Mouse (Mus musculus) MEL (cell line): Measurements from ENCODE around the gene Kif23. TPM values are rescaled to one million over a fixed set of nuclear protein-coding genes. Genes with fewer than 3 reads are reported as not detected.

Experiments
- DNase-seq: peaks from one replicate; pipeline ENCODE4 v3.0.0; 2011; ENCODE audit warnings: low read depth, low spot score
- H3K27ac ChIP-seq: 2 replicates; pipeline ENCODE4 v1.5.1; 2012; ENCODE audit warnings: low read depth, mild to moderate bottlenecking, control low read depth, low read length, moderate library complexity; ENCODE audit not compliant: control insufficient read depth
- H3K27me3 ChIP-seq, 2 experiments: fragments of 150-350 bp in 1 of 2; sonication (generic) in 1 of 2; 2 replicates each; pipeline ENCODE4 v1.6.1; 2012; ENCODE audit warnings: low read length in 2 of 2, mild to moderate bottlenecking in 2 of 2, improper control_type of control experiment in 1 of 2, moderate library complexity in 1 of 2; ENCODE audit not compliant: insufficient read depth in 2 of 2, control insufficient read depth in 1 of 2
- H3K36me3 ChIP-seq, 2 experiments: 2 replicates each; pipeline ENCODE4 v1.6.1; 2012 to 2014; ENCODE audit warnings: low read length in 2 of 2, improper control_type of control experiment in 1 of 2, inconsistent platforms in 1 of 2, mild to moderate bottlenecking in 1 of 2; ENCODE audit not compliant: insufficient read depth in 2 of 2, control insufficient read depth in 1 of 2
- H3K4me1 ChIP-seq, 2 experiments: fragments of 150-350 bp in 1 of 2; sonication (generic) in 1 of 2; 2 replicates each; pipeline ENCODE4 v1.6.1; 2012; ENCODE audit warnings: low read length in 2 of 2, improper control_type of control experiment in 1 of 2, mild to moderate bottlenecking in 1 of 2; ENCODE audit not compliant: insufficient read depth in 2 of 2, control insufficient read depth in 1 of 2
- H3K4me3 ChIP-seq, 2 experiments: fragments of 150-350 bp in 1 of 2; sonication (generic) in 1 of 2; 2 replicates each; pipeline ENCODE4 v1.5.1; 2012; ENCODE audit warnings: low read depth in 2 of 2, low read length in 2 of 2, mild to moderate bottlenecking in 2 of 2, moderate library complexity in 2 of 2, control low read depth in 1 of 2, improper control_type of control experiment in 1 of 2; ENCODE audit not compliant: control insufficient read depth in 1 of 2, insufficient read depth in 1 of 2
- H3K79me2 ChIP-seq: 2 replicates; pipeline ENCODE4 v1.6.1; 2012; ENCODE audit warnings: mild to moderate bottlenecking, low read length, moderate library complexity; ENCODE audit not compliant: control insufficient read depth, poor library complexity, insufficient read depth
- H3K9ac ChIP-seq: 2 replicates; pipeline ENCODE4 v1.6.1; 2012; ENCODE audit warnings: low read depth, mild to moderate bottlenecking, control low read depth, low read length, moderate library complexity; ENCODE audit not compliant: control insufficient read depth, poor library complexity, severe bottlenecking
- H3K9me3 ChIP-seq: fragments of 150-350 bp; sonication (generic); replicated peaks from 2 replicates; pipeline ENCODE4 v1.6.1; 2012; ENCODE audit warnings: mild to moderate bottlenecking, low read length, improper control_type of control experiment, moderate library complexity; ENCODE audit not compliant: insufficient read depth
- CHD1 ChIP-seq: IDR thresholded peaks from 2 replicates; pipeline ENCODE4 v1.6.1; 2012; ENCODE audit warnings: low read depth, mild to moderate bottlenecking, inconsistent platforms, low read length, improper control_type of control experiment
- CTCF ChIP-seq, 3 experiments: IDR thresholded peaks in 2 of 3; conservative IDR thresholded peaks in 1 of 3; 2 replicates each; pipeline ENCODE4 v1.5.1; 2011 to 2012; ENCODE audit warnings: low read length in 3 of 3, low read depth in 2 of 3, mild to moderate bottlenecking in 2 of 3, improper control_type of control experiment in 1 of 3, inconsistent platforms in 1 of 3, mixed read lengths in 1 of 3, moderate library complexity in 1 of 3; ENCODE audit not compliant: control insufficient read depth in 1 of 3, insufficient read depth in 1 of 3, poor library complexity in 1 of 3, severe bottlenecking in 1 of 3
- E2F4 ChIP-seq: IDR thresholded peaks from 2 replicates; pipeline ENCODE4 v1.6.1; 2011; ENCODE audit warnings: low read depth, low read length, improper control_type of control experiment, borderline replicate concordance
- ELF1 ChIP-seq: IDR thresholded peaks from 2 replicates; pipeline ENCODE4 v1.6.1; 2014; ENCODE audit warnings: low read depth, mild to moderate bottlenecking, inconsistent platforms, low read length, improper control_type of control experiment, moderate library complexity
- HCFC1 ChIP-seq: IDR thresholded peaks from 2 replicates; pipeline ENCODE4 v1.6.1; 2012; ENCODE audit warnings: low read depth, mild to moderate bottlenecking, inconsistent platforms, low read length, improper control_type of control experiment, moderate library complexity
- JUND ChIP-seq: IDR thresholded peaks from 2 replicates; pipeline ENCODE4 v1.6.1; 2011; ENCODE audit warnings: low read depth, mild to moderate bottlenecking, improper control_type of control experiment, low read length
- MAFK ChIP-seq: IDR thresholded peaks from 2 replicates; pipeline ENCODE4 v1.6.1; 2011; ENCODE audit warnings: low read depth, mild to moderate bottlenecking, low read length, improper control_type of control experiment, borderline replicate concordance
- MYC ChIP-seq: IDR thresholded peaks from 2 replicates; pipeline ENCODE4 v1.6.1; 2011; ENCODE audit warnings: low read depth, mild to moderate bottlenecking, low read length, improper control_type of control experiment, moderate library complexity
- NRF1 ChIP-seq: IDR thresholded peaks from 2 replicates; pipeline ENCODE4 v1.6.1; 2014; ENCODE audit warnings: low read depth, mild to moderate bottlenecking, inconsistent platforms, low read length, improper control_type of control experiment, moderate library complexity; ENCODE audit not compliant: poor library complexity, insufficient read depth, severe bottlenecking
- POLR2AphosphoS5 ChIP-seq: IDR thresholded peaks from 2 replicates; pipeline ENCODE4 v1.6.1; 2012; ENCODE audit warnings: low read depth, borderline replicate concordance, mild to moderate bottlenecking, inconsistent platforms, low read length, moderate library complexity, mixed read lengths
- RAD21 ChIP-seq: IDR thresholded peaks from 2 replicates; pipeline ENCODE4 v1.6.1; 2011; ENCODE audit warnings: mild to moderate bottlenecking, low read depth, low read length, improper control_type of control experiment
- SIN3A ChIP-seq: IDR thresholded peaks from 2 replicates; pipeline ENCODE4 v1.6.1; 2012; ENCODE audit warnings: low read length, improper control_type of control experiment, inconsistent platforms
- SMC3 ChIP-seq: IDR thresholded peaks from 2 replicates; pipeline ENCODE4 v1.6.1; 2011; ENCODE audit warnings: low read depth, low read length, improper control_type of control experiment
- TBP ChIP-seq: IDR thresholded peaks from 2 replicates; pipeline ENCODE4 v1.8.0; 2011; ENCODE audit warnings: low read depth, low read length, improper control_type of control experiment
- USF1 ChIP-seq: IDR thresholded peaks from 2 replicates; pipeline ENCODE4 v1.6.1; 2014; ENCODE audit warnings: low read depth, mild to moderate bottlenecking, inconsistent platforms, low read length, improper control_type of control experiment, moderate library complexity
- ZKSCAN1 ChIP-seq: IDR thresholded peaks from 2 replicates; pipeline ENCODE4 v1.6.1; 2012; ENCODE audit warnings: low read depth, mild to moderate bottlenecking, inconsistent platforms, low read length, improper control_type of control experiment, moderate library complexity
- polyA plus RNA-seq, 2 experiments: library from polyadenylated mRNA; stranded (reverse) in 1 of 2; unstranded in 1 of 2; fragments of >175 nt in 1 of 2; fragments of >200 nt in 1 of 2; gene quantifications; 2 replicates each; pipeline versions ENCODE4 v1.2.1 to v1.2.4; 2012; ENCODE audit warnings: low replicate concordance in 2 of 2, low read depth in 1 of 2; ENCODE audit not compliant: insufficient read length in 2 of 2, insufficient read depth in 1 of 2, missing spikeins in 1 of 2
- total RNA-seq: library from RNA; depleted of rRNA; stranded (reverse); fragments of 300-350 nt; gene quantifications from 2 replicates; pipeline ENCODE4 v1.2.3, GENCODE M21; 2012

The Kif23 gene
- total and polyA plus RNA-seq, 3 experiments, result 37.5 to 100 TPM; not detected in 1

DNA sequence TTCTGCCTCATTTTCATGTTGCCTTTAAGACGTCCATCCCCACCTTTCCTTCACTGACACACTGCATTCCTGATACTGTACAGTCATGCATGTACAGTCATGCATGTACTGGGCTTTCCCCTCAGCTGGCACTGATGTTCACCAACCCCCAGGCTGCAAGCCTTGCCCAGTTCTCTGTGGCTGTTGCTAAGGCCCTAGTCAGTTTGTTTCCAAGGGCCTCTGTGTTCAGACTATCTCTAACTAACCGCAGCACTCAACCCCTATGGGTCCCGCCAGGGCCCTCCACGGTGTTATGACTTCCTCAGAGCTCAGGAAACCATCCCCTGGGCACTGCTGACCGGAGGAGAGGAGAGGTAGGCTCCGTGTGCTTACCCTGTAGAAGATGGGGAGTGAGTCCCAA, 16.8 kb upstream of the Kif23 start:
- no peaks in the 10 kb centered on the region for H3K79me2 ChIP-seq
- H3K9ac ChIP-seq, result no peak overlapping the region
- H3K27ac ChIP-seq, result no peak overlapping the region
- peaks cover 0 to 3% of the 10 kb centered on the region in 2 experiments; a peak in 1 of 4 replicates for H3K4me1 ChIP-seq
- no peaks in the 10 kb centered on the region for H3K9me3 ChIP-seq
- no peaks in the 10 kb centered on the region for H3K36me3 ChIP-seq
- DNase-seq, result no peak
- no peak overlapping the region for H3K4me3 ChIP-seq
- TF ChIP-seq MAFK, result no peak
- no peak for TF ChIP-seq E2F4
- no peak for TF ChIP-seq POLR2AphosphoS5
- no peak for TF ChIP-seq ZKSCAN1
- TF ChIP-seq CHD1, result no peak
- TF ChIP-seq JUND, result no peak
- TF ChIP-seq SIN3A, result no peak
- no peak for TF ChIP-seq SMC3
- no peak for TF ChIP-seq RAD21
- no peak for TF ChIP-seq CTCF (IDR thresholded peaks at IDR 0.05 in 2 of 3, conservative IDR thresholded peaks at IDR 0.05 in 1 of 3; ENCODE audit: control insufficient read depth in 1 of 3, insufficient read depth in 1 of 3, low read depth in 2 of 3, low read length in 3 of 3, poor library complexity in 1 of 3, severe bottlenecking in 1 of 3)
- no peak for TF ChIP-seq NRF1
- no peak for TF ChIP-seq HCFC1
- H3K27me3 ChIP-seq, result no peaks in the 10 kb centered on the region

DNA sequence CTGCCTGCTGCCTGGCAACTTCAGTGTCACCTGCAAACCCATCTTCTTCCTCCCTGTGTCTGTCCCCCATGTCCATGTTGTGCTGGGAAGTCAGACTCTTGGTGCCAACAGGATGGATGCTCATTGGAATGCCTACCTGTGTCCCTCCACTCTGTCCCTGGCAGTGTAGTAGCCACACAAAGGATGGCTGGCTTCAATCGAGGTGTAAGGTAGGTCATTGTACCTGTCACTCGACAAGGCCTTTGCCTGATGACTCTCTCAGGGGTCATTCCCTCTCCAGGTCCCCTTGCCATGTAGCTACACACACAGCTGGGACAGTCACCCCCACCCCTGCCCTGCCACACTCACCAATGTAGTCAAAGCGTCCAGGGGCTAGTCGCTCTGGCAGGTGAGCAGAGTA, 14.6 kb upstream of the Kif23 start:
- peaks cover 0 to 7% of the 10 kb centered on the region in 2 experiments; a peak in 1 of 4 replicates for H3K4me1 ChIP-seq
- DNase-seq, result no peak
- no peaks in the 10 kb centered on the region for H3K9me3 ChIP-seq
- no peaks in the 10 kb centered on the region for H3K27me3 ChIP-seq
- no peaks in the 10 kb centered on the region for H3K79me2 ChIP-seq
- H3K36me3 ChIP-seq, result no peaks in the 10 kb centered on the region
- TF ChIP-seq ELF1 (no peak), POLR2AphosphoS5 (no peak), MYC (no peak), TBP (no peak), USF1 (no peak)
- H3K27ac ChIP-seq, result no peak overlapping the region
- H3K4me3 ChIP-seq, result no peak overlapping the region
- no peak overlapping the region for H3K9ac ChIP-seq
